Mouse (Mus musculus) embryo, embryonic 10 days (tissue): ENCODE data around the gene Gbp9.
"Not testable (repeated sequence)": the region's sequence is repeated elsewhere in the genome, so short reads cannot be mapped to it uniquely, and the experiment has no call there.

ENCODE experiments used
- DNase-seq: peaks from one replicate; pipeline ENCODE4 v3.0.0-alpha.2; 2015; ENCODE audit warnings: low spot score

Gbp9 gene

GRCm38 (mm10) chr5:105139409-105140088 is at the start of gene Gbp9, which contains the start of the genes Gbp8 and Gbp4:
Gene Gbp9 (minus strand): TSS chr5:105139539.
Gene Gbp8 (minus strand): TSS chr5:105139540.
Gene Gbp4 (minus strand): TSS chr5:105139586.
- not testable (repeated sequence) for DNase-seq

GRCm38 (mm10) chr5:105181446-105181845 is 42.1 kb upstream of the Gbp9 start:
- no peak for DNase-seq

GRCm38 (mm10) chr5:105156582-105156981 is 17.2 kb upstream of the Gbp9 start:
- no peak for DNase-seq

- no peak for DNase-seq
Observed at GRCm38 (mm10) chr5:105154049-105154448, 14.7 kb upstream of the Gbp9 start.

GRCm38 (mm10) chr5:105148062-105148461 is 8.7 kb upstream of the Gbp9 start:
- DNase-seq, result not testable (repeated sequence)

- DNase-seq, result no peak
Observed at GRCm38 (mm10) chr5:105146447-105146846, 7.1 kb upstream of the Gbp9 start.

GRCm38 (mm10) chr5:105145731-105146130 is 6.4 kb upstream of the Gbp9 start:
- DNase-seq, result peak; percentile 3

- DNase-seq, result not testable (repeated sequence)
Observed at GRCm38 (mm10) chr5:105140089-105140810, 911 bp upstream of the Gbp9 start.

- DNase-seq, result no peak
Observed at GRCm38 (mm10) chr5:105138906-105139305, 433 bp downstream of the Gbp9 start.

- not testable (repeated sequence) for DNase-seq
Observed at GRCm38 (mm10) chr5:105136706-105137304, 2.5 kb downstream of the Gbp9 start.

- not testable (repeated sequence) for DNase-seq
Observed at GRCm38 (mm10) chr5:105121731-105122130, 17.6 kb downstream of the Gbp9 start.

- no peak for DNase-seq
Observed at GRCm38 (mm10) chr5:105115740-105116139, 23.6 kb downstream of the Gbp9 start.

GRCm38 (mm10) chr5:105114696-105115095 is 24.6 kb downstream of the Gbp9 start:
- DNase-seq, result no peak

GRCm38 (mm10) chr5:105113656-105114055 is 25.7 kb downstream of the Gbp9 start:
- DNase-seq, result no peak

- DNase-seq, result not testable (repeated sequence)
Observed at GRCm38 (mm10) chr5:105110271-105110852, 29.0 kb downstream of the Gbp9 start.

GRCm38 (mm10) chr5:105109775-105110174 is 29.6 kb downstream of the Gbp9 start:
- peak; percentile 6 for DNase-seq

GRCm38 (mm10) chr5:105105689-105106088 is 33.6 kb downstream of the Gbp9 start:
- not testable (repeated sequence) for DNase-seq

GRCm38 (mm10) chr5:105081900-105082299 is 57.4 kb downstream of the Gbp9 start:
- no peak for DNase-seq

GRCm38 (mm10) chr5:105068356-105068755 is 71.0 kb downstream of the Gbp9 start:
- DNase-seq, result not testable (repeated sequence)

GRCm38 (mm10) chr5:105064443-105064842 is 74.9 kb downstream of the Gbp9 start:
- DNase-seq, result not testable (repeated sequence)

- DNase-seq, result no peak
Observed at GRCm38 (mm10) chr5:105063321-105063720, 76.0 kb downstream of the Gbp9 start.

GRCm38 (mm10) chr5:105062403-105062802 is 76.9 kb downstream of the Gbp9 start:
- not testable (repeated sequence) for DNase-seq
